Mouse (Mus musculus) heart, embryonic 16.5 days (tissue): Measurements from ENCODE around the gene Siglecg. TPM values are rescaled to one million over a fixed set of nuclear protein-coding genes. Genes with fewer than 3 reads are reported as not detected.

Experiments
- ATAC-seq: fragments of 200-750 bp; cut with Nextera tagmentation; replicated peaks from 2 replicates; pipeline ENCODE4 v1.8.0; 2017; ENCODE audit warnings: moderate number of reproducible peaks; ENCODE audit not compliant: insufficient read depth, low FRiP score; ENCODE audit errors: extremely low read depth
- H3K27ac ChIP-seq: fragments of 300-500 bp; sonication (generic); 2 replicates; pipeline ENCODE4 v1.5.1; 2014; ENCODE audit warnings: mild to moderate bottlenecking, low read length, control low read depth, moderate library complexity
- H3K27me3 ChIP-seq: fragments of 300-500 bp; sonication (generic); 2 replicates; pipeline ENCODE4 v1.6.1; 2014; ENCODE audit warnings: low read length, mixed read lengths; ENCODE audit not compliant: control insufficient read depth, insufficient read depth
- H3K36me3 ChIP-seq: fragments of 300-500 bp; sonication (generic); 2 replicates; pipeline ENCODE4 v1.6.1; 2014; ENCODE audit not compliant: control insufficient read depth, insufficient read depth
- H3K4me1 ChIP-seq: fragments of 300-500 bp; sonication (generic); 2 replicates; pipeline ENCODE4 v1.6.1; 2014; ENCODE audit warnings: low read length, mixed read lengths; ENCODE audit not compliant: control insufficient read depth, insufficient read depth
- H3K4me2 ChIP-seq: fragments of 300-500 bp; sonication (generic); 2 replicates; pipeline ENCODE4 v1.6.1; 2014; ENCODE audit warnings: low read depth, mild to moderate bottlenecking, control low read depth, low read length
- H3K4me3 ChIP-seq: fragments of 300-500 bp; sonication (generic); 2 replicates; pipeline ENCODE4 v1.5.1; 2014; ENCODE audit warnings: mild to moderate bottlenecking, control low read depth, low read length
- H3K9ac ChIP-seq: fragments of 300-500 bp; sonication (generic); 2 replicates; pipeline ENCODE4 v1.6.1; 2014; ENCODE audit warnings: low read length, control low read depth
- H3K9me3 ChIP-seq: fragments of 300-500 bp; sonication (generic); replicated peaks from 2 replicates; pipeline ENCODE4 v1.6.1; 2016; ENCODE audit warnings: low read length; ENCODE audit not compliant: control insufficient read depth
- WGBS: fragments of 180-500 bp; shearing (Covaris S2); extraction: QIAGEN DNeasy Blood & Tissue Kit; methylation state at CpG from one replicate; pipeline ENCODE4 v1.1.7; 2014; 5-methylcytosine and 5-hydroxymethylcytosine counted together
- polyA plus RNA-seq: library from polyadenylated mRNA; unstranded; fragments of >200 nt; fragmentation: Nextera tagmentation; extraction: Ambion mirVana; gene quantifications from 2 replicates; pipeline ENCODE4 v1.2.1, GENCODE M21; 2015

The Siglecg gene
- polyA plus RNA-seq, 1 experiment from 2014 or later = 0.17 TPM

GRCm38 (mm10) chr7:43436341-43437255 lies 28.6 kb downstream of the Siglecg start, which contains the start of gene Nkg7:
Nkg7 (plus strand) TSS chr7:43437073.
- no peaks in the 10 kb centered on the region for H3K9me3 ChIP-seq
- no peak within 1 kb of the TSS for H3K27ac ChIP-seq
- no peaks in the 10 kb centered on the region for H3K36me3 ChIP-seq
- peak within 1 kb of the TSS; percentile 41; the same call in 1 of the 2 replicates for H3K4me2 ChIP-seq
- peak within 1 kb of the TSS; percentile 14; the same call in 1 of the 2 replicates for H3K4me3 ChIP-seq
- ATAC-seq = 0 out of 2 replicates have a peak, but pooled peaks have one; percentile 8
- H3K4me1 ChIP-seq = no peaks in the 10 kb centered on the region
- 65% methylated on average over 10 of the region's 10 CpGs for WGBS
- no peak within 1 kb of the TSS for H3K9ac ChIP-seq
- no peaks in the 10 kb centered on the region for H3K27me3 ChIP-seq

- Histone ChIP-seq H3K9ac (no peak overlapping the region), H3K9me3 (no peaks in the 10 kb centered on the region), H3K27ac (no peak overlapping the region), H3K4me1 (peaks cover 5% of the 10 kb centered on the region), H3K4me3 (no peak overlapping the region), H3K27me3 (no peaks in the 10 kb centered on the region), H3K4me2 (no peak overlapping the region), H3K36me3 (no peaks in the 10 kb centered on the region)
- 69% methylated on average over 4 of the region's 4 CpGs for WGBS
- no peak for ATAC-seq
Measured at GRCm38 (mm10) chr7:43438611-43439010, 30.6 kb downstream of the Siglecg start.

GRCm38 (mm10) chr7:43440482-43440881 lies 32.5 kb downstream of the Siglecg start, which contains the start of gene Cldnd2:
Cldnd2 (plus strand) TSS chr7:43440782.
- no peak within 1 kb of the TSS for H3K4me2 ChIP-seq
- ATAC-seq = no peak
- H3K27ac ChIP-seq = no peak within 1 kb of the TSS
- peaks cover 11% of the 10 kb centered on the region for H3K4me1 ChIP-seq
- no peak within 1 kb of the TSS for H3K4me3 ChIP-seq
- H3K27me3 ChIP-seq = no peaks in the 10 kb centered on the region
- H3K9me3 ChIP-seq = no peaks in the 10 kb centered on the region
- H3K36me3 ChIP-seq = no peaks in the 10 kb centered on the region
- H3K9ac ChIP-seq = no peak within 1 kb of the TSS
- 86% methylated on average over 6 of the region's 6 CpGs for WGBS

- Histone ChIP-seq H3K9me3 (no peaks in the 10 kb centered on the region), H3K4me1 (peaks cover 13% of the 10 kb centered on the region), H3K36me3 (no peaks in the 10 kb centered on the region), H3K27ac (no peak overlapping the region), H3K27me3 (no peaks in the 10 kb centered on the region), H3K4me3 (no peak overlapping the region), H3K4me2 (no peak overlapping the region), H3K9ac (no peak overlapping the region)
- 76% methylated on average over 3 of the region's 3 CpGs for WGBS
- ATAC-seq = no peak
Measured at GRCm38 (mm10) chr7:43441071-43441470, 33.1 kb downstream of the Siglecg start.

- H3K36me3 ChIP-seq = peaks cover 2% of the 10 kb centered on the region; the same call in 1 of the 2 replicates
- peak overlapping the region; percentile 87 for H3K4me2 ChIP-seq
- H3K4me3 ChIP-seq = peak overlapping the region; percentile 72
- WGBS = 20% methylated on average over 9 of the region's 9 CpGs
- no peak for ATAC-seq
- no peaks in the 10 kb centered on the region for H3K9me3 ChIP-seq
- no peaks in the 10 kb centered on the region for H3K27me3 ChIP-seq
- peak overlapping the region; percentile 78 for H3K9ac ChIP-seq
- peaks cover 18% of the 10 kb centered on the region for H3K4me1 ChIP-seq
- peak overlapping the region; percentile 100 for H3K27ac ChIP-seq
Measured at GRCm38 (mm10) chr7:43442684-43443083, 34.7 kb downstream of the Siglecg start.

GRCm38 (mm10) chr7:43443126-43443916 lies 35.3 kb downstream of the Siglecg start:
- Histone ChIP-seq H3K36me3 (peaks cover 2% of the 10 kb centered on the region; the same call in 1 of the 2 replicates), H3K27me3 (no peaks in the 10 kb centered on the region), H3K4me1 (peaks cover 24% of the 10 kb centered on the region), H3K4me2 (peak overlapping the region; percentile 87), H3K27ac (peak overlapping the region; percentile 100), H3K9ac (peak overlapping the region; percentile 78), H3K9me3 (no peaks in the 10 kb centered on the region), H3K4me3 (peak overlapping the region; percentile 72)
- WGBS = 1% methylated on average over 36 of the region's 36 CpGs
- ATAC-seq = peak; percentile 92

GRCm38 (mm10) chr7:43443917-43444293 lies 35.9 kb downstream of the Siglecg start, which contains the start of the genes Etfb and Gm45233:
Etfb (plus strand) TSS chr7:43444083.
Gm45233 (plus strand) TSS chr7:43444128.
- no peaks in the 10 kb centered on the region for H3K9me3 ChIP-seq
- no peaks in the 10 kb centered on the region for H3K27me3 ChIP-seq
- ATAC-seq = peak; percentile 97
- H3K36me3 ChIP-seq = peaks cover 2% of the 10 kb centered on the region; the same call in 1 of the 2 replicates
- H3K4me3 ChIP-seq = peak within 1 kb of the TSS; percentile 72
- WGBS = under 1% methylated on average over 27 of the region's 27 CpGs
- peak within 1 kb of the TSS; percentile 100 for H3K27ac ChIP-seq
- H3K4me2 ChIP-seq = peak within 1 kb of the TSS; percentile 87
- peaks cover 29% of the 10 kb centered on the region for H3K4me1 ChIP-seq
- peak within 1 kb of the TSS; percentile 84 for H3K9ac ChIP-seq

GRCm38 (mm10) chr7:43447801-43448200 lies 39.8 kb downstream of the Siglecg start:
- Histone ChIP-seq H3K4me2 (0 out of 2 replicates have a peak overlapping the region, but pooled peaks have one; percentile 18), H3K4me1 (peaks cover 35% of the 10 kb centered on the region), H3K36me3 (peaks cover 16% of the 10 kb centered on the region), H3K4me3 (no peak overlapping the region), H3K9me3 (no peaks in the 10 kb centered on the region), H3K9ac (no peak overlapping the region), H3K27me3 (no peaks in the 10 kb centered on the region), H3K27ac (peak overlapping the region; percentile 57)
- 57% methylated on average over 4 of the region's 4 CpGs for WGBS
- ATAC-seq = no peak
